Mouse (Mus musculus) embryonic facial prominence, embryonic 13.5 days (tissue): Measurements from ENCODE around the gene G6pc3. TPM values are rescaled to one million over a fixed set of nuclear protein-coding genes. Genes with fewer than 3 reads are reported as not detected.
"Not testable (repeated sequence)": the region's sequence is repeated elsewhere in the genome, so short reads cannot be mapped to it uniquely, and the experiment has no call there.

Experiments
- ATAC-seq: fragments of 200-750 bp; cut with Nextera tagmentation; 2 replicates; pipeline ENCODE4 v1.8.0; 2017; ENCODE audit warnings: low read depth; ENCODE audit not compliant: insufficient number of reproducible peaks, insufficient read depth, low FRiP score, low TSS enrichment
- H3K27ac ChIP-seq: fragments of 300-500 bp; sonication (generic); 2 replicates; pipeline ENCODE4 v1.5.1; 2015; ENCODE audit warnings: moderate library complexity, mild to moderate bottlenecking, inconsistent platforms
- H3K27me3 ChIP-seq: fragments of 300-500 bp; sonication (generic); 2 replicates; pipeline ENCODE4 v1.6.1; 2015; ENCODE audit warnings: mild to moderate bottlenecking, inconsistent platforms
- H3K36me3 ChIP-seq: fragments of 300-500 bp; sonication (generic); 2 replicates; pipeline ENCODE4 v1.6.1; 2015; ENCODE audit warnings: mild to moderate bottlenecking, inconsistent platforms
- H3K4me1 ChIP-seq: fragments of 300-500 bp; sonication (generic); 2 replicates; pipeline ENCODE4 v1.6.1; 2015; ENCODE audit warnings: inconsistent platforms
- H3K4me2 ChIP-seq: fragments of 300-500 bp; sonication (generic); 2 replicates; pipeline ENCODE4 v1.6.1; 2015; ENCODE audit warnings: moderate library complexity, mild to moderate bottlenecking, inconsistent platforms
- H3K4me3 ChIP-seq: fragments of 300-500 bp; sonication (generic); 2 replicates; pipeline ENCODE4 v1.5.1; 2015; ENCODE audit warnings: mild to moderate bottlenecking, inconsistent platforms
- H3K9ac ChIP-seq: fragments of 300-500 bp; sonication (generic); 2 replicates; pipeline ENCODE4 v1.6.1; 2015; ENCODE audit warnings: mild to moderate bottlenecking, inconsistent platforms
- H3K9me3 ChIP-seq: fragments of 300-500 bp; sonication (generic); 2 replicates; pipeline ENCODE4 v1.6.1; 2016; ENCODE audit warnings: inconsistent platforms
- WGBS: fragments of 180-500 bp; shearing (Covaris S2); methylation state at CpG from one replicate; pipeline ENCODE4 v1.1.7; 2015; ENCODE audit warnings: mixed read lengths; 5-methylcytosine and 5-hydroxymethylcytosine counted together
- polyA plus RNA-seq: library from polyadenylated mRNA; unstranded; fragments of >200 nt; fragmentation: Nextera tagmentation; extraction: Ambion mirVana; gene quantifications from 2 replicates; pipeline ENCODE4 v1.2.1, GENCODE M21; 2015

G6pc3 gene
- polyA plus RNA-seq, 1 experiment from 2014 or later, result 28.3 TPM

DNA sequence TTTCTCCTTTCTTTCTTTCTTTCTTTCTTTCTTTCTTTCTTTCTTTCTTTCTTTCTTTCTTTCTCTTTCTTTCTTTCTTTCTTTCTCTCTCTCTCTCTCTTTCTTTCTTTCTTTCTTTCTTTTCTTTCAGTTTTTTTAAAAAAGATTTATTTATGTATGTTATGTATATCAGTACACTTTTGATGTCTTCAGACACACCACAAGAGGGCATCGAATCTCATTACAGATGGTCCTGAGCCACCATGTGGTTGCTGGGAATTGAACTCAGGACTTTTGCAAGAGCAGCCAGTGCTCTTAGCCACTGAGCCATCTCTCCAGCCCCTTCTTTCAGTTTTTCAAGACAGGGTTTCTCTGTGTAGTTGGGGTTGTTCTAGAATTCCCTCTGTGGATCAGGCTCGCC lies 31.4 kb upstream of the G6pc3 start:
- H3K4me2 ChIP-seq, H3K4me3 ChIP-seq, H3K27ac ChIP-seq, H3K27me3 ChIP-seq, H3K9ac ChIP-seq, ATAC-seq, H3K9me3 ChIP-seq: not testable (repeated sequence)
- Histone ChIP-seq H3K36me3 (peaks cover 42% of the 10 kb centered on the region), H3K4me1 (peaks cover 10% of the 10 kb centered on the region)
- 82% methylated on average over 2 of the region's 2 CpGs for WGBS

DNA sequence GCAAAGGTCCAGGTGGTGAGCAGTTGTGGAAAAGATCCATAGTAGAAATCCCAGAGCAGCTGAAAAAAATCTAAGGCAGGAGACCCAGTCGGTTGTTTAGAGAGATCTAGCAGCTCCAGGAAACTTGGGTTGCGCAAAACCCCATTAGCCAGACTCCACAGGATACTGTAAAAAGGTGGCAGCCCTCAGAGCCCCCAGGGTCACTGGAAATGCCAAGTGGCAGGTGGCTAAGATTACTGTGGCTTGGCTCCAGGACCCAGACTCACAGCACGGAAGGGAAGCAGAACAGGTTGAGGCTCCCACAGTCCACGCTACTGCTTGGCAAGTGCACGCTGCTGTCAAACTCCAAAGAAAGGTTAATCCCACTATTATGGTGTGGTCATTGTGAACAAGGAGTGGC lies 29.6 kb upstream of the G6pc3 start:
- H3K9me3 ChIP-seq, result no peaks in the 10 kb centered on the region
- H3K4me2 ChIP-seq, result no peak overlapping the region
- H3K36me3 ChIP-seq, result peaks cover 38% of the 10 kb centered on the region
- 69% methylated on average over 5 of the region's 5 CpGs for WGBS
- no peaks in the 10 kb centered on the region for H3K27me3 ChIP-seq
- peaks cover 9% of the 10 kb centered on the region for H3K4me1 ChIP-seq
- H3K27ac ChIP-seq, result no peak overlapping the region
- ATAC-seq, result no peak
- H3K4me3 ChIP-seq, result no peak overlapping the region
- no peak overlapping the region for H3K9ac ChIP-seq

GRCm38 (mm10) chr11:102165971-102166722 lies 23.3 kb upstream of the G6pc3 start:
- Histone ChIP-seq H3K27me3 (no peaks in the 10 kb centered on the region), H3K9ac (no peak overlapping the region), H3K27ac (no peak overlapping the region), H3K4me2 (no peak overlapping the region), H3K4me1 (no peaks in the 10 kb centered on the region), H3K36me3 (peaks cover 79% of the 10 kb centered on the region), H3K9me3 (no peaks in the 10 kb centered on the region), H3K4me3 (no peak overlapping the region)
- ATAC-seq, result no peak
- WGBS, result 76% methylated on average over 6 of the region's 6 CpGs

DNA sequence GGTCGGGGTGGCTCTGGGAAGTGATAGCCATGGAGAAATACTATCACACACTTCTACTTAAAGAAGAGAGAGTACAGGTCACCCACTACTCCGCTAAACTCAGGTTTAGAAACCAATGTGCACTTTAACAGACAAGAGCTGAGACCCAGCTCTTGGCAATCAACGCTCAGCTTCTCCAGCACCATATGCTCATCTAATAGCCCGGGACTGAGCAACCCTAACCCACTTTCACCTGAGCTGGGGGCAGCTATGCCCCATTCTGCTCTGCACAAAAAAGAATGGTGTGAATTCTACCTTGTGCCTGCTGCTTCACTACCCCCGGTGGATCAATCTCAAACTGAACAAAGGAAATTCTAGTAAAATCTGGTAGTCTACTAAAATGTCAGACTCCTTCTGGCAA lies 21.9 kb upstream of the G6pc3 start:
- no peaks in the 10 kb centered on the region for H3K9me3 ChIP-seq
- H3K4me1 ChIP-seq, result no peaks in the 10 kb centered on the region
- peaks cover 69% of the 10 kb centered on the region for H3K36me3 ChIP-seq
- no peak overlapping the region for H3K27ac ChIP-seq
- no peak overlapping the region for H3K4me3 ChIP-seq
- no peak overlapping the region for H3K9ac ChIP-seq
- no peak overlapping the region for H3K4me2 ChIP-seq
- H3K27me3 ChIP-seq, result no peaks in the 10 kb centered on the region
- WGBS, result 88% methylated on average over 5 of the region's 5 CpGs
- ATAC-seq, result no peak

- H3K4me2 ChIP-seq, result no peak overlapping the region
- no peak overlapping the region for H3K27ac ChIP-seq
- H3K9ac ChIP-seq, result no peak overlapping the region
- WGBS, result 89% methylated on average over 5 of the region's 5 CpGs
- H3K27me3 ChIP-seq, result no peaks in the 10 kb centered on the region
- no peaks in the 10 kb centered on the region for H3K9me3 ChIP-seq
- no peak for ATAC-seq
- no peak overlapping the region for H3K4me3 ChIP-seq
- peaks cover 64% of the 10 kb centered on the region for H3K36me3 ChIP-seq
- H3K4me1 ChIP-seq, result no peaks in the 10 kb centered on the region
Observed at GRCm38 (mm10) chr11:102168689-102169088, 20.7 kb upstream of the G6pc3 start.

- H3K4me1 ChIP-seq, result peaks cover 18% of the 10 kb centered on the region
- no peaks in the 10 kb centered on the region for H3K27me3 ChIP-seq
- no peak for ATAC-seq
- H3K36me3 ChIP-seq, result peaks cover 62% of the 10 kb centered on the region
- no peaks in the 10 kb centered on the region for H3K9me3 ChIP-seq
- no peak overlapping the region for H3K4me2 ChIP-seq
- H3K4me3 ChIP-seq, result no peak overlapping the region
- H3K9ac ChIP-seq, result no peak overlapping the region
- no peak overlapping the region for H3K27ac ChIP-seq
Observed at GRCm38 (mm10) chr11:102179836-102180235, 9.6 kb upstream of the G6pc3 start.

- ATAC-seq, result no peak
- 5% methylated on average over 7 of the region's 7 CpGs for WGBS
- H3K9me3 ChIP-seq, result no peaks in the 10 kb centered on the region
- H3K4me3 ChIP-seq, result peak overlapping the region; percentile 90
- no peaks in the 10 kb centered on the region for H3K27me3 ChIP-seq
- peaks cover 28% of the 10 kb centered on the region for H3K36me3 ChIP-seq
- H3K9ac ChIP-seq, result peak overlapping the region; percentile 94
- peaks cover 29% of the 10 kb centered on the region for H3K4me1 ChIP-seq
- H3K27ac ChIP-seq, result peak overlapping the region; percentile 96
- H3K4me2 ChIP-seq, result peak overlapping the region; percentile 68
Observed at GRCm38 (mm10) chr11:102184253-102184645, 5.2 kb upstream of the G6pc3 start.

- Histone ChIP-seq H3K9me3 (no peaks in the 10 kb centered on the region), H3K4me2 (peak within 1 kb of the TSS; percentile 68), H3K36me3 (peaks cover 27% of the 10 kb centered on the region), H3K4me3 (peak within 1 kb of the TSS; percentile 90), H3K9ac (peak within 1 kb of the TSS; percentile 94), H3K27ac (peak within 1 kb of the TSS; percentile 96), H3K4me1 (peaks cover 30% of the 10 kb centered on the region), H3K27me3 (no peaks in the 10 kb centered on the region)
- peak; percentile 78 for ATAC-seq
- WGBS, result under 1% methylated on average over 70 of the region's 70 CpGs
Observed at GRCm38 (mm10) chr11:102184646-102185495, 4.5 kb upstream of the G6pc3 start, which contains the start of gene Lsm12. Gene Lsm12, minus strand, starts transcription at chr11:102185296.

- WGBS, result 41% methylated on average over 3 of the region's 3 CpGs
- no peaks in the 10 kb centered on the region for H3K27me3 ChIP-seq
- peak overlapping the region; percentile 96; the same call in 1 of the 2 replicates for H3K27ac ChIP-seq
- peak overlapping the region; percentile 68 for H3K4me2 ChIP-seq
- peaks cover 19% of the 10 kb centered on the region for H3K36me3 ChIP-seq
- no peak for ATAC-seq
- peak overlapping the region; percentile 90 for H3K4me3 ChIP-seq
- no peaks in the 10 kb centered on the region for H3K9me3 ChIP-seq
- H3K4me1 ChIP-seq, result peaks cover 30% of the 10 kb centered on the region
- peak overlapping the region; percentile 94; the same call in 1 of the 2 replicates for H3K9ac ChIP-seq
Observed at GRCm38 (mm10) chr11:102185677-102186076, 3.7 kb upstream of the G6pc3 start.

DNA sequence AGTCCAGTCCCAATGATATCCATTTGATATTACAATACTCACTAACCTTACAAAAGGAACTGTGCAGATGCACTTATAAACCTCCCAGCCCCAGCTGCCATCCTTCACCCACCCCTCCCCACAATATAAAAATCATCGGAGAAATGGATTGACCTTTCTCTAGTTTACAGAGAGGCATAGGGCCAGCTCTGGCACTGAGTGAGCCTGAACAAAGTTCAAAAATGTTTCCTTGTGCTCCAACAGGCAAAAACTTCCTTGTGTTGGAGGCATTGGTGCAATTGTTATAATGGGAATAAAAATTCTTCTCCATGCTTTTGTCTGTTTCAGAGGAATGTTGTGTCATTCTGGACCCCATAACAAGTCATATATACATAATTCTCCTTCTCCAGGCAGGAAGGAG lies 3.2 kb upstream of the G6pc3 start:
- Histone ChIP-seq H3K9ac (no peak overlapping the region), H3K9me3 (no peaks in the 10 kb centered on the region), H3K4me1 (peaks cover 36% of the 10 kb centered on the region), H3K4me3 (no peak overlapping the region), H3K27me3 (no peaks in the 10 kb centered on the region), H3K27ac (no peak overlapping the region), H3K4me2 (no peak overlapping the region), H3K36me3 (peaks cover 15% of the 10 kb centered on the region)
- no peak for ATAC-seq
- whole genome bisulfite sequencing, result 84% methylated on average over 1 of the region's 1 CpGs

GRCm38 (mm10) chr11:102188980-102189379 lies 440 bp upstream of the G6pc3 start:
- 68% methylated on average over 6 of the region's 6 CpGs for WGBS
- peak overlapping the region; percentile 88 for H3K4me2 ChIP-seq
- peaks cover 22% of the 10 kb centered on the region for H3K36me3 ChIP-seq
- no peaks in the 10 kb centered on the region for H3K9me3 ChIP-seq
- H3K27me3 ChIP-seq, result no peaks in the 10 kb centered on the region
- 0 out of 2 replicates have a peak overlapping the region, but pooled peaks have one; percentile 69 for H3K27ac ChIP-seq
- H3K4me3 ChIP-seq, result peak overlapping the region; percentile 63
- peak overlapping the region; percentile 75; the same call in 1 of the 2 replicates for H3K9ac ChIP-seq
- peaks cover 28% of the 10 kb centered on the region for H3K4me1 ChIP-seq
- ATAC-seq, result no peak
